Mouse (Mus musculus) forebrain, embryonic 13.5 days (tissue): Measurements from ENCODE around the gene Sowaha. TPM values are rescaled to one million over a fixed set of nuclear protein-coding genes. Genes with fewer than 3 reads are reported as not detected.
"Not testable (repeated sequence)": the region's sequence is repeated elsewhere in the genome, so short reads cannot be mapped to it uniquely, and the experiment has no call there.

ENCODE experiments used
- ATAC-seq: fragments of 200-750 bp; cut with Nextera tagmentation; 2 replicates; pipeline ENCODE4 v1.8.0; 2017
- H3K27ac ChIP-seq: fragments of 300-500 bp; sonication (generic); 2 replicates; pipeline ENCODE4 v1.5.1; 2015; ENCODE audit warnings: inconsistent platforms, mild to moderate bottlenecking, moderate library complexity
- H3K27me3 ChIP-seq: fragments of 300-500 bp; sonication (generic); 2 replicates; pipeline ENCODE4 v1.6.1; 2015; ENCODE audit warnings: mild to moderate bottlenecking, inconsistent platforms
- H3K36me3 ChIP-seq: fragments of 300-500 bp; sonication (generic); 2 replicates; pipeline ENCODE4 v1.6.1; 2015; ENCODE audit warnings: mild to moderate bottlenecking, inconsistent platforms; ENCODE audit not compliant: poor library complexity, severe bottlenecking
- H3K4me1 ChIP-seq: fragments of 300-500 bp; sonication (generic); 2 replicates; pipeline ENCODE4 v1.6.1; 2015; ENCODE audit warnings: inconsistent platforms
- H3K4me2 ChIP-seq: fragments of 300-500 bp; sonication (generic); 2 replicates; pipeline ENCODE4 v1.6.1; 2015; ENCODE audit warnings: inconsistent platforms, mild to moderate bottlenecking, moderate library complexity
- H3K4me3 ChIP-seq: fragments of 300-500 bp; sonication (generic); 2 replicates; pipeline ENCODE4 v1.5.1; 2015; ENCODE audit warnings: mild to moderate bottlenecking, inconsistent platforms
- H3K9ac ChIP-seq: fragments of 300-500 bp; sonication (generic); 2 replicates; pipeline ENCODE4 v1.6.1; 2015; ENCODE audit warnings: mild to moderate bottlenecking, inconsistent platforms
- H3K9me3 ChIP-seq: fragments of 300-500 bp; sonication (generic); replicated peaks from 2 replicates; pipeline ENCODE4 v1.6.1; 2016; ENCODE audit warnings: inconsistent platforms
- WGBS: fragments of 180-500 bp; shearing (Covaris S2); methylation state at CpG from one replicate; pipeline ENCODE4 v1.1.7; 2015; 5-methylcytosine and 5-hydroxymethylcytosine counted together
- polyA plus RNA-seq: library from polyadenylated mRNA; unstranded; fragments of >200 nt; fragmentation: Nextera tagmentation; extraction: Ambion mirVana; gene quantifications from 2 replicates; pipeline ENCODE4 v1.2.1, GENCODE M21; 2015

The Sowaha gene
- polyA plus RNA-seq, 1 experiment from 2014 or later: 1.1 TPM

DNA sequence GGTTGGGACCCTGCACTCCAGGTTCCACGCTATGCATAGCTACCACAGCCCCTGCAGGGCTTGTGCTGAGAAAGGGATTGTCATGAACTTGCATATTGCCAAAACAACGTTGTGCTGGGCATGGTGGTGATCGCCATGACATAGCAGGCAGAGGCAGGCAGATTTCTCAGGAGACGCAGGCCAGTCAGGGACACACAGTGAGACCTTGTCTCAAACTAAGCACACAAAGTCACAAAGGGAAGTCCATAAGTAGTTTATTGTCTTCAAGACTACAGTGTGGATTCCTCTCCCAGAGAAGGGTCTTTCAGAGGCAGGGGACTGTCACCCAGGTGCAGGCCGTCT lies 51.4 kb downstream of the Sowaha start:
- no peak overlapping the region for H3K27ac ChIP-seq
- no peak overlapping the region for H3K4me2 ChIP-seq
- ATAC-seq: no peak
- H3K36me3 ChIP-seq: peaks cover 20% of the 10 kb centered on the region
- no peak overlapping the region for H3K4me3 ChIP-seq
- 94% methylated on average over 5 of the region's 5 CpGs for WGBS
- no peaks in the 10 kb centered on the region for H3K9me3 ChIP-seq
- H3K4me1 ChIP-seq: peaks cover 16% of the 10 kb centered on the region
- H3K9ac ChIP-seq: no peak overlapping the region
- H3K27me3 ChIP-seq: no peaks in the 10 kb centered on the region; the same call in 1 of the 2 replicates

DNA sequence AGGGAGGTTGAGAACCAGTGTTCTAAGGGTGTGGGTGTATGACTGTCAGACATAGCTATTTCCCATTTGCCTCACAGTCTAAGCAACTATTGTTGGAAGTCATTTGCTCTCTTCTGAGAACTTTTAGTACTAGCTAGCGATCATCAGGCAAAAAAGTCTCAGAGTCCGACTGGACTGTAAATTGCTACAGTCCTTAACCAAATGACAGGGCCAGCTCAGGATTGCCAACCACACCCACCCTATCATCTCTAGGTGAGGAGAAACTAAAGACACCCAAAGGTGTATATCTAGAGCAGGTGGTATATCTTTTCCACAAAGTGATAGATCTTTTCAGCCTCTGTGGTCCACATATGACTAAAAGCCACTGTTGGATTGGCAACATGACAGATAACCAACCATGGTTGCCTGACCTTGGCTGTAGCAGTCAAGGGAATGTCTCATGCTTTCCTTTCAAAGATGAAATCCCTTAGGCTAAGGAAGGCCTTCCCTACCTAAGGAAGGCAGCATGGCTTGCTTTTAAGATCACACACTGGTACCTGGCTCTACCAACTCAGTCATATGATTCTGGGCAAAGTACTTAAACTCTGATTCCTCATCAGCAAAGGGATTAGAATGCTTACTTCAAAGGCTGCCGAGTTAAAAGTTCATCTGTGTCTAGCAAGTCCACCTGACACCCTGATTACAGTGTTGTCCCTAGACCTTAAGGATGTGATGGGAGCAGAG lies 51.9 kb downstream of the Sowaha start:
- WGBS: 97% methylated on average over 3 of the region's 3 CpGs
- H3K36me3 ChIP-seq: peaks cover 20% of the 10 kb centered on the region
- no peak for ATAC-seq

DNA sequence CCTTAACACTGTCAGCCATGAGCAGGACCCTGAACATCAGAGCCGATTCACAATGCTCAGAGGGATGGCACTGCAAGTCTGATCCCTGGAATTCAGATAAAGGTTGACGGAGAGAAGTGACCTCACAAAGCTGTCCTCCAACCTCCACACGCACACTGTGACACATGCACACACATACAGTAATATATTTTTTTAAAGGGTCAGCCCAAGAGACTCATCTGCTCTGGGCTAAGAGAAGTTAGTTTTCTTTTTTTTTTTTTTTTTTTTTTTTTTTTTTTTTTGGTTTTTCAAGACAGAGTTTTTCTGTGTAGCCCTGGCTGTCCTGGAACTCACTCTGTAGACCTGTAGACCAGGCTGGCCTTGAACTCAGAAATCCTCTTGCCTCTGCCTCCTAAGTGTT lies 53.2 kb downstream of the Sowaha start:
- Histone ChIP-seq H3K4me1 (peaks cover 16% of the 10 kb centered on the region), H3K36me3 (peaks cover 20% of the 10 kb centered on the region)
- ATAC-seq, H3K27me3 ChIP-seq, H3K9me3 ChIP-seq, H3K4me2 ChIP-seq, H3K4me3 ChIP-seq, H3K9ac ChIP-seq, H3K27ac ChIP-seq: not testable (repeated sequence)
- WGBS: 89% methylated on average over 3 of the region's 3 CpGs

More for the DNA sequence above, 51.9 kb downstream of the Sowaha start:
- Histone ChIP-seq H3K4me2 (no peak overlapping the region), H3K9ac (no peak overlapping the region), H3K4me1 (peaks cover 16% of the 10 kb centered on the region), H3K4me3 (no peak overlapping the region), H3K9me3 (no peaks in the 10 kb centered on the region), H3K27ac (no peak overlapping the region), H3K27me3 (no peaks in the 10 kb centered on the region)

Other genes starting within 250 kb of the Sowaha start
- gene Hspa4, start 179.8 kb downstream of the Sowaha start, polyA plus RNA-seq: 62.7 and 67.2 TPM in 2 replicates
- 18.1 and 19.0 TPM in 2 replicates for gene Zcchc10, start 155.6 kb downstream of the Sowaha start, polyA plus RNA-seq
- 66.0 and 66.7 TPM in 2 replicates for gene Aff4, start 129.4 kb downstream of the Sowaha start, polyA plus RNA-seq
- gene Leap2, start 57.1 kb downstream of the Sowaha start, polyA plus RNA-seq: 0.49 TPM in 1 of 2 replicates, not detected in the other
- 677 and 698 TPM in 2 replicates for gene Uqcrq, start 49.4 kb downstream of the Sowaha start, polyA plus RNA-seq
- 2.1 and 2.7 TPM in 2 replicates for gene Gdf9, start 49.3 kb downstream of the Sowaha start, polyA plus RNA-seq
- not detected in 2 replicates for gene Gm10447, start 23.2 kb downstream of the Sowaha start, polyA plus RNA-seq
- 1.2 and 1.3 TPM in 2 replicates for gene Shroom1, start 23.1 kb downstream of the Sowaha start, polyA plus RNA-seq
- gene Gm9837, start 9.8 kb downstream of the Sowaha start, polyA plus RNA-seq: not detected in 2 replicates
- not detected in 2 replicates for gene Gm9945, start 108 bp downstream of the Sowaha start, polyA plus RNA-seq
- gene Sept8, start 39.0 kb upstream of the Sowaha start, polyA plus RNA-seq: 17.1 and 17.9 TPM in 2 replicates
- gene Kif3a, start 87.1 kb upstream of the Sowaha start, polyA plus RNA-seq: 199 and 202 TPM in 2 replicates
- 1.8 and 2.9 TPM in 2 replicates for gene Il4, start 138.4 kb upstream of the Sowaha start, polyA plus RNA-seq
- not detected in 2 replicates for gene Il13, start 154.4 kb upstream of the Sowaha start, polyA plus RNA-seq
- 17.7 and 18.2 TPM in 2 replicates for gene Rad50, start 227.0 kb upstream of the Sowaha start, polyA plus RNA-seq
- gene Il5, start 240.5 kb upstream of the Sowaha start, polyA plus RNA-seq: not detected in 2 replicates